Mouse (Mus musculus) testis, adult 2 months (tissue): ENCODE data around the gene Dtnb.

Source experiments
- CTCF ChIP-seq: fragments of 200-500 bp; IDR thresholded peaks from 2 replicates; pipeline ENCODE4 v1.5.1; 2012; ENCODE audit warnings: low read depth, mild to moderate bottlenecking, inconsistent platforms, low read length, moderate library complexity; ENCODE audit not compliant: control insufficient read depth, insufficient read depth, insufficient replicate concordance
- POLR2A ChIP-seq: fragments of 200-500 bp; IDR thresholded peaks from 2 replicates; pipeline ENCODE4 v1.6.1; 2012; ENCODE audit warnings: low read depth, mild to moderate bottlenecking, inconsistent platforms, low read length, moderate library complexity; ENCODE audit not compliant: control insufficient read depth

GRCm38 (mm10) chr12:3778286-3778685, 206.1 kb downstream of the Dtnb start:
- TF ChIP-seq CTCF (no peak), POLR2A (no peak)
